Mouse (Mus musculus): Measurements from ENCODE around the gene Gnpat.
"Not testable (repeated sequence)": the region's sequence is repeated elsewhere in the genome, so short reads cannot be mapped to it uniquely, and the experiment has no call there.

Gene Gnpat

GRCm38 (mm10) chr8:124842929-124843328, 19.9 kb upstream of the Gnpat start:
- not testable (repeated sequence) for DNase-seq (ENCODE audit: low spot score in 2 of 2)

- no peak for DNase-seq (ENCODE audit: low spot score in 2 of 2)
Measured at GRCm38 (mm10) chr8:124845131-124845530, 17.7 kb upstream of the Gnpat start.

- no peak for DNase-seq (ENCODE audit: low spot score in 2 of 2)
Measured at GRCm38 (mm10) chr8:124845573-124845972, 17.3 kb upstream of the Gnpat start.

DNA sequence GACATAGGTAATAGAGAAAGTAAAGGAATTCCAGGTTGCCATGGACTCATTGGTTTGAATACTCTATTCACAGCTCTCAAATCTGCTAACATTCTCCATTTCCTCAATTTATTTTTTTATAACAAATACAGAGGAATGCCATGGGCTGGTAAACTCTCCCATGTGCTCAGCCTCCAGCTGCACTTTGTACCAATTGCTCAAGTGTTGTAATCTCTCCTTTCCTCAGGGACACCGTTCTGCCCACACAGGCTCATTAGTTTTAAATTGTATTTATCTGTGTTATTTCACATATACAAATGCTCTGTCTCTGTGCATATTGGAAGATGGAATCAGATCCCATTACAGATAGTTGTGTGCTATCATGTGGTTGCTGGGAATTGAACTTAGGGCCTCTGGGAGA, 9.3 kb upstream of the Gnpat start:
- no peak for DNase-seq (ENCODE audit: low spot score in 2 of 2)

GRCm38 (mm10) chr8:124859466-124859865, 3.4 kb upstream of the Gnpat start:
- peak; percentile 5 to 51 for DNase-seq (ENCODE audit: low spot score in 2 of 2)

DNA sequence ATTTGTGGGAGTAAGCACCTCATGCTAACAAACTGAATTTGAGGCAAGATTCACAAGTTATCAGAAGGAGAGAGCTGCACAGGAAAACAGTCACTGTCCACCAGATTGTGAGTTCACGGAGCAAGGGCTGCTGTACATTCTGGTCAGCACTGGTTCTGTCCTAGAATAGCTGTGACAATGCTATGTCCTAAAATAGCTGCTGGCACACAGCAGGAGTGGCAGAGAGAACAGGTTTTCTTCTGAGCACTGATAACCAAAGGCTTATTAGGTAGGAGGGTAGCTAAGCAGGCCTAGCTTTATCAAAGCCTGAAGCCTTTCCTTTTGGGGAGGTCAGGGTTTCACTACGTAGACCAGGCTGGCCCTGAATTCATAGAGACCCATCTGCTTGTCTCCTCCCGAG, 2.6 kb upstream of the Gnpat start:
- no peak for DNase-seq (ENCODE audit: low spot score in 2 of 2)

- DNase-seq (ENCODE audit: low spot score in 2 of 2): no peak
Measured at GRCm38 (mm10) chr8:124863163-124863677, 387 bp downstream of the Gnpat start.

DNA sequence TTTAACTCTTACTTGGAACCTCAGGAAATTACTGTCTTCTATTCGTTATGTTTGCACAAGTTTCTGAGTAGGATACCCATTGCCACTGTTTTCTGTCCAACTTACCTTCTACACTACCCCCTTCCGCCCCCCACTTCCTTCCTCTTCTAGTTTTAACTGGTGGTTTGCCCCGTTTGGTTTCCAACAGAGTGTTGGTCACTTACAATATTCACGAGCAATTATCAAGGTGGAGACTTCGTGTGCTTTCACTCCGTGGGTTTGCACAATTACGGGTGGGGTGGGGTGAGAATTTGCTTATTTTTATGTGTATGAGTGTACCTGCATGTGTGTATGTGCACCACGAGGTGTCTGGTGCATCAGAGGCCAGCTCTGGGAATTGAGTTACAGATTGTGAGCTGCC, 896 bp downstream of the Gnpat start:
- DNase-seq (ENCODE audit: low spot score in 2 of 2): peak in 1 of 2 experiments; percentile 10

GRCm38 (mm10) chr8:124866669-124867068, 3.8 kb downstream of the Gnpat start:
- DNase-seq (ENCODE audit: low spot score in 2 of 2): no peak

GRCm38 (mm10) chr8:124867126-124867525, 4.3 kb downstream of the Gnpat start:
- DNase-seq (ENCODE audit: low spot score in 2 of 2): no peak

GRCm38 (mm10) chr8:124869708-124870107, 6.9 kb downstream of the Gnpat start:
- DNase-seq (ENCODE audit: low spot score in 2 of 2): no peak

DNA sequence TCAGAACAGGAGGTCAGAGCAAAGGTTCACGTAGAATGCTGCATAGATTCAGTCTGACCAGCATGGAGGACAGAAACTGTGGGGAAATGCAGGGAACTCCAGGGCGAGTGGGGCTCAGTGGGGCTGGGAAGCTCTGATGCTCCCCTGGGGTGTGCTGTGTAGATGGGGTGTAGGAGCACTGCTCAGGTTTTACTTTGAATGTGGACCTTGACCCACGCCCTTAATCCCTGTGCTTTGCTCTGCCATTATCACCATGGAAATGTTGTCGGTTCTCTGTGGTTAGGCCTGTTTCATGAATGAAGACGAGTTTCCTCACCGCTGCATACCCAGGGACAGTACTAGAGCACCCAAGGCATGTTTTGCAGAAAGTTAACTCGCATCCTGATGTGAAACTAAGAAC, 8.6 kb downstream of the Gnpat start:
- DNase-seq (ENCODE audit: low spot score in 2 of 2): no peak

DNA sequence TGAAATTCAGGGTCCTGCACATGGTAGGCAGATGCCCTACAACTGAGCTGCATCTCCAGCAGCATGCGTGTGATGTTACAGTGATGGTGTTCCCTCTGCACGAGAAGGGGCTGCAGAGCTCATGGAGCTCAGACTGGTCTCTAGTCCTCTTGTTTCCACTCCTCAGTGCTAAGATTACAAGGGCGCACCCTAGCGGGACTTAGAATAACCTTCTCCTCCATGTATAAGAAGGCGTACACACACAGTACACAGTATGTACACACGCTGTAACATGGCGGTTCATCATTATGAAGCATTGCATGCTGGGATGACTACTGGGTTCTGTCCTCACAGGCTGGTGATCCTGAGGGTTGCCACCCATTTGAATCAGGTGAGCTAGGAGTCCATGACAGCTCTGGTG, 9.2 kb downstream of the Gnpat start:
- no peak for DNase-seq (ENCODE audit: low spot score in 2 of 2)

- DNase-seq (ENCODE audit: low spot score in 2 of 2): no peak
Measured at GRCm38 (mm10) chr8:124872690-124873089, 9.9 kb downstream of the Gnpat start.

- no peak for DNase-seq (ENCODE audit: low spot score in 2 of 2)
Measured at GRCm38 (mm10) chr8:124878141-124878540, 15.3 kb downstream of the Gnpat start.

DNA sequence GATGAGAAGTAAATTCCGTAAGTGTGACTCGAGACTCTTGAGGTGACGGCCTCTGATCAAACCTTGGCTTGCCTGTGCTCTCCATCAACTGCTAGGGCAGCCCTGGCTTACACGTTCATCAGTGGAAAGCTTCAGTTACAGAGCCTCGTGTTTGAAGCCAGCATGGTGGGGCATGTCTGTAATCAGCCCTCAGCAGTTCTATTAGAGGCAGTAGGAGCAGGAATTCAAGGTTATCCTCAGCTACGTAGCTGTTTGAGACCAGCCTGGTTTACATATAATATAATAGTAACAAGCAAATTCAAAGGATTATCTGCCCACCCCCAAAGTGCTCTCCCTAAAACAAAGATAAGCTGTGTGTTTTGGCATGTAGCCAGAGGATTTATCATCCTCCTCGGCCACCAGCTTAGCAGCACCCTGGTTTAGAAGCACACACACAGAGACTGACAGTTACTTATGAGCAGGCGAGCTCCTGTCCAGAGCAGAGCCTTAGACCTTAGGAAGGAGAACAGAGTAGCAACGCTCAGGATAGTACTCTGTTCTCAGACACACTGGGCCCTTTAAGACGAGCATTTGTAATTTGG, 16.2 kb downstream of the Gnpat start:
- no peak for DNase-seq (ENCODE audit: low spot score in 2 of 2)

DNA sequence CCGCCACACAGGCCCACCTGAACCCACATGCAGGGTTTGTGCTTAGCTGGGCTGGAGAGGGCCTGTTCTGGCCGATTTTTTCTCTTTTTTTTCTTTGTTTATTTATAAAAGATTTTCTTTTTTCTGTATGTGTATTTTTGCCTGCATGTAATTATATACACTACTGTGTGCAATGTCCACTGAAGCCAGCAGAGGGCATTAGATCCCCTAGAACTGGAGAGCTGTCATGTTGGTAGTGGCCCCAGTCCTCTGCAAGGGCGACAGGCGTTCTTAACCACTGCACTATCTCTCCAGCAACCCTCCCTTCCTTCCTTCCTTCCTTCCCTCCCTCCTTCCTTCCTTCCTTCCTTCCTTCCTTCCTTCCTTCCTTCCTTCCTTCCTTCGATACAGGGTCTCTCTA, 25.6 kb downstream of the Gnpat start:
- no peak for DNase-seq (ENCODE audit: low spot score in 2 of 2)

- DNase-seq (ENCODE audit: low spot score in 2 of 2): no peak
Measured at GRCm38 (mm10) chr8:124892596-124892995, 29.8 kb downstream of the Gnpat start.

DNA sequence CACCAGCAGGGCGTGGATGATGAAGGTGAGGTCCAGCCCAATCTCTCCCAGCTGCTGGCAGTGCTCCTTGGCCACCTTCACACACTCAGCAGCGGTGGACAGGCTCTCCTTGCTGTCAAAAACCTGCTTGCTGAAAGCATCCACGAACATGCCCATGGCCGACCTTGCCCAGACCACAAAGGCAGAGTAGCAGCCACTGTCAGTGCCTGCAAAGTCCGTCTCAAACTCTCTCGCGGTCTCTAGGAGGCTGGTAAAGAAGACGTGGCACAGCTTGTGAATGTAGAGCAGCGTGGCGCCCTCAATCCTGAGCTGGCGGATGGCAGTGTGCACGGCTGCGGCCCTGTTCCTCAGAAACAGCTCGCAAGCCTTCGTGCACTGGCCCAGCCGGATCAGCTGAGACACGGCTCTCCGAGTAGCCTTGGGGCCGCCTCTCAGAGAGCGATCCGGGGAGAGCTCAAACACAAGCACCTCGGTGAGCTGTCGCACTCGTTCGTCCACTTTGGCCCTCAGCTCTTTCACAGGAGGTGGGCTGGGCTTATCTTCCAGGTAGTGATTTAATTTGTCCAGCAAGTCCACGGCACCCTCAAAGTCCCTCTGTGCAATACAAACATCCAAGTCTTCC, 33.3 kb downstream of the Gnpat start:
- peak in 1 of 2 experiments; percentile 8 for DNase-seq (ENCODE audit: low spot score in 2 of 2)

DNA sequence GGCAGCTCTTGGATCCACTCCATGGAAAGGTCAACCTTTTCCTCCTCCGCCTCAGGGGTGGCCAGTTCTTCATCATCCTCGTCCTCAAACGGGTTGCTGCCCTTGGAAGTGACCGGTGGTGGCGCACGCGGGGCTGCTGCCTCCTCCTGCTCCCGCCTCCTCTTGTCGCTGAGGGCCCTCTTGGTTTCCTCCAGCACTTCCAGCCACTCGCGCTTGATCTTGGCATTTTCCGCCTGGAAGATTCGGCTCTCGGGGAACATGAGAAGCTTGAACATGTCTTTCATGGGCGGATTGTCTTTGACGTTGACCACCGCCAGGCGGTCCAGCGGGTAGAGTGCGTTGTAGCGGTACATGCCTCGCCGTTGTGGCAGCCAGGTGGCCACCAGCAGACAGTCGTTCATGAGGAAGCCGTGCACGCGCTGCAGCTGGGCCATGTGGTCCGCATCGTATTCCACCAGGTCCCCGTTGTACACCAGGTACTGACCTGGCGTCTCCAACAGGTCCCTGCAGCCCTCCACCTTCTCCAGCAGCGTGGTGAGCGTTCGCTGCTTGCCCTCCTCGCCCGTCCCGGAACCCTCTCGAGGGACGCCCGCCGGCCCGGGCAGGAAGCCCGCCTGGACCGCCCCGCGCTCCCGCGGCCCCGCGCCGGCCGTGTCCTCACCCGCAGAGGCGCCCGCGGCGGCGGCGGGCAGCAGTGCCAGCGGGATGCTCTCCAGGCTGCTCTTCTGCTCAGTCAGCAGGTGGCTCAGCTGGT, 34.0 kb downstream of the Gnpat start:
- peak; percentile 40 to 45 for DNase-seq (ENCODE audit: low spot score in 2 of 2)

GRCm38 (mm10) chr8:124897386-124898250, 34.8 kb downstream of the Gnpat start, which contains the start of the genes Exoc8 and Sprtn:
Gene Exoc8, minus strand, starts transcription at chr8:124897705.
Gene Sprtn, plus strand, starts transcription at chr8:124897886.
- peak; percentile 91 to 98 for DNase-seq (ENCODE audit: low spot score in 2 of 2)
